Mouse (Mus musculus): ENCODE data around the gene Ndufs3. TPM values are rescaled to one million over a fixed set of nuclear protein-coding genes. Genes with fewer than 3 reads are reported as not detected.

Gene Ndufs3
- total and polyA plus RNA-seq, 3 experiments: 134 to 193 TPM; not detected in 1

- no peak overlapping the region for H3K27ac ChIP-seq (ENCODE audit: control insufficient read depth, low read depth, low read length)
- no peaks in the 10 kb centered on the region for H3K9me3 ChIP-seq (replicated peaks; ENCODE audit: insufficient read depth, low read length)
- no peaks in the 10 kb centered on the region for H3K27me3 ChIP-seq (ENCODE audit: control insufficient read depth in 1 of 2, insufficient read depth in 2 of 2, low read length in 2 of 2)
- TF ChIP-seq POLR2AphosphoS5 (IDR thresholded peaks at IDR 0.05; ENCODE audit: borderline replicate concordance, low read depth, low read length): no peak
- TF ChIP-seq POLR2A (IDR thresholded peaks at IDR 0.05; ENCODE audit: control insufficient read depth in 1 of 2, insufficient read depth in 1 of 2, low read depth in 1 of 2, low read length in 2 of 2, poor library complexity in 1 of 2): no peak
- no peak for TF ChIP-seq GABPA (IDR thresholded peaks at IDR 0.05; ENCODE audit: low read depth, low read length)
- no peak for TF ChIP-seq RAD21 (IDR thresholded peaks at IDR 0.05; ENCODE audit: low read depth, low read length)
- no peak for TF ChIP-seq CHD1 (IDR thresholded peaks at IDR 0.05; ENCODE audit: low read depth, low read length)
- TF ChIP-seq MEF2A (IDR thresholded peaks at IDR 0.05; ENCODE audit: extremely low read depth, insufficient replicate concordance, low read depth, low read length, poor library complexity, severe bottlenecking): no peak
- TF ChIP-seq HCFC1 (IDR thresholded peaks at IDR 0.05; ENCODE audit: low read depth, low read length): no peak
- no peak for TF ChIP-seq ZMIZ1 (IDR thresholded peaks at IDR 0.05; ENCODE audit: low read depth, low read length)
- no peak for TF ChIP-seq MAFK (IDR thresholded peaks at IDR 0.05; ENCODE audit: borderline replicate concordance, low read depth, low read length)
- no peak for DNase-seq (ENCODE audit: low read depth, low spot score)
- peaks cover 21 to 40% of the 10 kb centered on the region in 2 experiments for H3K4me1 ChIP-seq (ENCODE audit: control insufficient read depth in 1 of 2, insufficient read depth in 2 of 2, low read length in 2 of 2)
- no peak overlapping the region for H3K9ac ChIP-seq (ENCODE audit: control insufficient read depth, low read depth, low read length, poor library complexity, severe bottlenecking)
- H3K79me2 ChIP-seq (ENCODE audit: control insufficient read depth, insufficient read depth, low read length, poor library complexity): no peaks in the 10 kb centered on the region
- H3K36me3 ChIP-seq (ENCODE audit: control insufficient read depth in 1 of 2, insufficient read depth in 2 of 2, low read length in 2 of 2): peaks cover 0 to 29% of the 10 kb centered on the region in 2 experiments; a peak in 2 of 4 replicates
- no peak overlapping the region for H3K4me3 ChIP-seq (ENCODE audit: control insufficient read depth in 1 of 2, insufficient read depth in 1 of 2, low read depth in 2 of 2, low read length in 2 of 2)
Measured at GRCm38 (mm10) chr2:90874025-90874424, 30.6 kb downstream of the Ndufs3 start.

- Histone ChIP-seq H3K4me1 (ENCODE audit: control insufficient read depth in 1 of 2, insufficient read depth in 2 of 2, low read length in 2 of 2) (peaks cover 20 to 32% of the 10 kb centered on the region in 2 experiments), H3K27ac (ENCODE audit: control insufficient read depth, low read depth, low read length) (no peak overlapping the region)
- TF ChIP-seq BHLHE40 (IDR thresholded peaks at IDR 0.05; ENCODE audit: borderline replicate concordance, low read depth, low read length): no peak
- no peak for TF ChIP-seq ZMIZ1 (IDR thresholded peaks at IDR 0.05; ENCODE audit: low read depth, low read length)
- TF ChIP-seq ZKSCAN1 (IDR thresholded peaks at IDR 0.05; ENCODE audit: low read depth, low read length): no peak
- TF ChIP-seq TAL1 (IDR thresholded peaks at IDR 0.05; ENCODE audit: low read length): no peak
- TF ChIP-seq MXI1 (IDR thresholded peaks at IDR 0.05; ENCODE audit: low read depth, low read length): no peak
- TF ChIP-seq UBTF (IDR thresholded peaks at IDR 0.05; ENCODE audit: borderline replicate concordance, insufficient read depth, low read depth, low read length): no peak
- TF ChIP-seq MEF2A (IDR thresholded peaks at IDR 0.05; ENCODE audit: extremely low read depth, insufficient replicate concordance, low read depth, low read length, poor library complexity, severe bottlenecking): no peak
- no peak for TF ChIP-seq POLR2AphosphoS5 (IDR thresholded peaks at IDR 0.05; ENCODE audit: borderline replicate concordance, low read depth, low read length)
- TF ChIP-seq USF1 (IDR thresholded peaks at IDR 0.05; ENCODE audit: low read depth, low read length): no peak
- TF ChIP-seq EP300 (IDR thresholded peaks at IDR 0.05; ENCODE audit: low read depth in 1 of 2, low read length in 2 of 2): no peak
- no peak for TF ChIP-seq MYB (IDR thresholded peaks at IDR 0.05; ENCODE audit: low read depth, low read length)
- no peak for TF ChIP-seq POLR2A (IDR thresholded peaks at IDR 0.05; ENCODE audit: control insufficient read depth in 1 of 2, insufficient read depth in 1 of 2, low read depth in 1 of 2, low read length in 2 of 2, poor library complexity in 1 of 2)
- TF ChIP-seq MYC (IDR thresholded peaks at IDR 0.05; ENCODE audit: low read depth, low read length): no peak
- TF ChIP-seq KAT2A (conservative IDR thresholded peaks at IDR 0.05; ENCODE audit: low read depth, low read length): no peak
- peak; percentile 45 for TF ChIP-seq RAD21 (IDR thresholded peaks at IDR 0.05; ENCODE audit: low read depth, low read length)
- TF ChIP-seq POLR2AphosphoS2 (IDR thresholded peaks at IDR 0.05; ENCODE audit: low read length): no peak
- TF ChIP-seq TCF12 (IDR thresholded peaks at IDR 0.05; ENCODE audit: low read depth, low read length): no peak
- TF ChIP-seq ZNF384 (IDR thresholded peaks at IDR 0.05; ENCODE audit: low read depth, low read length): no peak
- TF ChIP-seq E2F4 (IDR thresholded peaks at IDR 0.05; ENCODE audit: borderline replicate concordance, low read depth, low read length): no peak
- peak; percentile 34; the same call in 1 of the 2 replicates for TF ChIP-seq SMC3 (IDR thresholded peaks at IDR 0.05; ENCODE audit: low read depth, low read length)
- peak in 1 of 3 experiments; percentile 38; a peak in 2 of 6 replicates for TF ChIP-seq CTCF (IDR thresholded peaks at IDR 0.05 in 2 of 3, conservative IDR thresholded peaks at IDR 0.05 in 1 of 3; ENCODE audit: control insufficient read depth in 1 of 3, insufficient read depth in 1 of 3, low read depth in 2 of 3, low read length in 3 of 3, poor library complexity in 1 of 3, severe bottlenecking in 1 of 3)
- no peak for TF ChIP-seq SIN3A (IDR thresholded peaks at IDR 0.05; ENCODE audit: low read length)
- TF ChIP-seq ELF1 (IDR thresholded peaks at IDR 0.05; ENCODE audit: low read depth, low read length): no peak
- no peak for TF ChIP-seq CHD2 (IDR thresholded peaks at IDR 0.05; ENCODE audit: low read length)
- TF ChIP-seq MAX (IDR thresholded peaks at IDR 0.05; ENCODE audit: low read length): no peak
Measured at GRCm38 (mm10) chr2:90871180-90871961, 33.3 kb downstream of the Ndufs3 start.

More at GRCm38 (mm10) chr2:90871180-90871961, 33.3 kb downstream of the Ndufs3 start:
- DNase-seq (ENCODE audit: low read depth, low spot score): no peak
- H3K9me3 ChIP-seq (replicated peaks; ENCODE audit: insufficient read depth, low read length): no peaks in the 10 kb centered on the region
- H3K9ac ChIP-seq (ENCODE audit: control insufficient read depth, low read depth, low read length, poor library complexity, severe bottlenecking): no peak overlapping the region
- H3K79me2 ChIP-seq (ENCODE audit: control insufficient read depth, insufficient read depth, low read length, poor library complexity): no peaks in the 10 kb centered on the region
- H3K4me3 ChIP-seq (ENCODE audit: control insufficient read depth in 1 of 2, insufficient read depth in 1 of 2, low read depth in 2 of 2, low read length in 2 of 2): no peak overlapping the region
- peaks cover 0 to 27% of the 10 kb centered on the region in 2 experiments; a peak in 3 of 4 replicates for H3K36me3 ChIP-seq (ENCODE audit: control insufficient read depth in 1 of 2, insufficient read depth in 2 of 2, low read length in 2 of 2)
- no peaks in the 10 kb centered on the region for H3K27me3 ChIP-seq (ENCODE audit: control insufficient read depth in 1 of 2, insufficient read depth in 2 of 2, low read length in 2 of 2)
